Mouse (Mus musculus) olfactory bulb, adult 2 months (tissue): ENCODE measurements around the gene Asb10.

Experiments
- CTCF ChIP-seq: fragments of 200-500 bp; IDR thresholded peaks from 2 replicates; pipeline ENCODE4 v1.5.1; 2012; ENCODE audit warnings: low read depth, mild to moderate bottlenecking, low read length, moderate library complexity; ENCODE audit not compliant: insufficient read depth
- POLR2A ChIP-seq: fragments of 200-500 bp; IDR thresholded peaks from 2 replicates; pipeline ENCODE4 v1.6.1; 2012; ENCODE audit warnings: mild to moderate bottlenecking, low read depth, low read length, moderate library complexity; ENCODE audit not compliant: insufficient read depth

- TF ChIP-seq POLR2A (no peak), CTCF (no peak)
These were observed 6.5 kb downstream of the Asb10 start for GRCm38 (mm10) chr5:24534292-24534691.
